Mouse (Mus musculus): ENCODE measurements around the gene Commd7. TPM values are rescaled to one million over a fixed set of nuclear protein-coding genes. Genes with fewer than 3 reads are reported as not detected.
"Not testable (repeated sequence)": the region's sequence is repeated elsewhere in the genome, so short reads cannot be mapped to it uniquely, and the experiment has no call there.

Gene Commd7
- total RNA-seq (2014; rRNA removed; ENCODE audit: low replicate concordance): 10.5 and 12.2 TPM in 2 replicates
- polyA plus RNA-seq (2015; fragmentation: Nextera tagmentation; extraction: Ambion mirVana): 45.5 and 47.3 TPM in 2 replicates

DNA sequence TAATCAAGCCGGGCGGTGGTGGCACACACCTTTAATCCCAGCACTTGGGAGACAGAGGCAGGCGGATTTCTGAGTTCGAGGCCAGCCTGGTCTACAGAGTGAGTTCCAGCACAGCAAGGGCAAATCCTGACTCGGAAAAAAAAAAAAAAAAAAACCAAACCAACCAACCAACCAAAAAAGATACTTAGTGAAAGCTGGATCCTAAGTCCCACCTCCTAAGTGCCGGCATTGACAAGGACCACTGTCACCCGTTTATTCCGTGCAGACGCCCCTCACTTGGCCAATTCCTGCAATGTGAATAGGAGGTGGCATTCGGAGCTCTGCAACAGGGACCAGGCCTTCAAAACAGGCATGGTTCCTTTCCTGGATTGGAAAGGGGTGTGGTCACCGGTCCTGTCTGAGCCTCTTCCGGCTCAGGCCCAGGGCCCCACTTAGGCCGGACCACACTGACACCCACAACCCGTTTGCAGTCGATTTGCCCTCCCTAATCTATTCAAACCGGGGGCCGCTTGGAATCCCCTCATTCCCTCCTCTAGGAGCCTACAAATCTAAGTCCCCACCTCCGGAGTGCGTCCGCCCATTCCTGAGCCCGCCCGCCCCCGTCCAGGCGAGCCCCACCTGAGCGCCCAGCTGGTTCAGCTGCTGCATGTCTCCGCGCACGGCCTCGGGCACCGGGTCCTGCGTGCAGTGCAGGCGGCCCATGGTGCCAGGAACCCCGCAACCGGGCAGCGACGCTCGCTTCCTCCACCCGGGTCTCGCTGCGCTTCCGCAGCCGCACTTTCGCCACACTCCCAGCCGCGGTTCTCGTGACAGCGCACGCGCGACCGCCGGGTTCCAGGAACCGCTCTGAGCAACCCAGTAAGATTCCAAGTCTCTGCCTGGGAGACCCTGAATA lies at the start of gene Commd7:
Commd7 (minus strand) TSS at position 806 of the 895 bp plus-strand sequence.
- peaks cover 13% of the 10 kb centered on the region for H3K36me3 ChIP-seq (replicated peaks; ENCODE audit: control insufficient read depth, insufficient read depth, low read length)
- 3% methylated on average over 53 of the region's 53 CpGs for WGBS
- no peaks in the 10 kb centered on the region for H3K9me3 ChIP-seq (replicated peaks; ENCODE audit: control insufficient read depth, low read length)
- ATAC-seq (ENCODE audit: insufficient read depth, low read depth): peak; percentile 87
- H3K4me3 ChIP-seq (ENCODE audit: low read depth, low read length): peak within 1 kb of the TSS; percentile 94
- no peaks in the 10 kb centered on the region for H3K27me3 ChIP-seq (ENCODE audit: control insufficient read depth, insufficient read depth, low read length)
- H3K27ac ChIP-seq (ENCODE audit: low read depth): peak within 1 kb of the TSS; percentile 91
- TF ChIP-seq EP300 (IDR thresholded peaks at IDR 0.05; ENCODE audit: low read depth) (no peak), CTCF (IDR thresholded peaks at IDR 0.05; ENCODE audit: low read depth) (no peak)
- peak within 1 kb of the TSS; percentile 92 for H3K9ac ChIP-seq (replicated peaks; ENCODE audit: low read depth, low read length)
- peak within 1 kb of the TSS; percentile 80 for H3K4me2 ChIP-seq (ENCODE audit: low read depth, low read length)
- DNase-seq (ENCODE audit: low spot score): peak; percentile 70
- H3K4me1 ChIP-seq (ENCODE audit: control insufficient read depth, insufficient read depth): peaks cover 15% of the 10 kb centered on the region

DNA sequence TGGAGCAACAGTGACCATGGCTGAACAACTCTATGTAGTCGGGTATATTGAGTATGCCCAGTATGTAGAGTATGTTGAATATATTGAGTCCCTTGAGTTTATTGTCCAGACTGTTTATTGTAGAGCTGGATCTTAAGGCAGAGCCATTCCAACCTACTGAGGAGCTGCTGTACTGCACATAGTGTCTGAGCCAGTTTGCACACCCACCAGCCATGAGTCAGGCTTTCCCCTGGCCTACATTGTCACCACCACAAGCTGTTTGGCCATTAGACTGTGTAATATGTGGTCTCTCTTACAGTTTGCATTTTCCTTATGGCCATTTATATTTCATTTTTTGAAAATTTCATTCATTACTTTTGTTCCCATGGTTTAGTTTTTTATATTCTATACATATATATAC lies 47.4 kb upstream of the Commd7 start:
- H3K4me2 ChIP-seq (ENCODE audit: low read depth, low read length): no peak overlapping the region
- no peak overlapping the region for H3K4me3 ChIP-seq (ENCODE audit: low read depth, low read length)
- H3K27me3 ChIP-seq (ENCODE audit: control insufficient read depth, insufficient read depth, low read length): no peaks in the 10 kb centered on the region
- no peak for DNase-seq (ENCODE audit: low spot score)
- no peaks in the 10 kb centered on the region for H3K9me3 ChIP-seq (replicated peaks; ENCODE audit: control insufficient read depth, low read length)
- no peak overlapping the region for H3K9ac ChIP-seq (replicated peaks; ENCODE audit: low read depth, low read length)
- no peaks in the 10 kb centered on the region for H3K4me1 ChIP-seq (ENCODE audit: control insufficient read depth, insufficient read depth)
- no peak for TF ChIP-seq CTCF (IDR thresholded peaks at IDR 0.05; ENCODE audit: low read depth)
- no peak for TF ChIP-seq EP300 (IDR thresholded peaks at IDR 0.05; ENCODE audit: low read depth)
- peaks cover 17% of the 10 kb centered on the region; the same call in 1 of the 2 replicates for H3K36me3 ChIP-seq (replicated peaks; ENCODE audit: control insufficient read depth, insufficient read depth, low read length)
- WGBS: 96% methylated on average over 1 of the region's 1 CpGs
- no peak for ATAC-seq (ENCODE audit: insufficient read depth, low read depth)
- H3K27ac ChIP-seq (ENCODE audit: low read depth): no peak overlapping the region

DNA sequence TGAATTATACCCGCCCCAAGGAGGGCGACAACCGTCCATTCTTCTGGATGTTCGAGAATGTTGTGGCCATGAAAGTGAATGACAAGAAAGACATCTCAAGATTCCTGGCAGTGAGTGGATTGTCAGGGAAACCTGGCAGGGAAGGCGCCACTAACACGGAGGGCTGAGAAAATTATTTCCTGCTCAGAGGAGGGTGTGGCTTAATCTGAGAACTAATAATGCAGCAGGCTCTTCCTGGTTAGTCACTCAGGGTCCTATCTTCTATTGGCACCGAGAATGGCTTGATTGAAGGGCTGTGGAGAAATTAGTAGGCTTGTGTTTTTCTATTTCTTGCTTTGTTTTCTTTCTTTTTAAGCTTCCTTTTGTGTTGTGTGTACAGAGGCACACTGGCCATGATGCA lies 45.0 kb upstream of the Commd7 start:
- Histone ChIP-seq H3K4me1 (ENCODE audit: control insufficient read depth, insufficient read depth) (no peaks in the 10 kb centered on the region), H3K27ac (ENCODE audit: low read depth) (no peak overlapping the region), H3K9me3 (replicated peaks; ENCODE audit: control insufficient read depth, low read length) (no peaks in the 10 kb centered on the region), H3K36me3 (replicated peaks; ENCODE audit: control insufficient read depth, insufficient read depth, low read length) (peaks cover 21% of the 10 kb centered on the region; the same call in 1 of the 2 replicates), H3K4me3 (ENCODE audit: low read depth, low read length) (no peak overlapping the region), H3K4me2 (ENCODE audit: low read depth, low read length) (no peak overlapping the region), H3K27me3 (ENCODE audit: control insufficient read depth, insufficient read depth, low read length) (no peaks in the 10 kb centered on the region), H3K9ac (replicated peaks; ENCODE audit: low read depth, low read length) (no peak overlapping the region)
- no peak for ATAC-seq (ENCODE audit: insufficient read depth, low read depth)
- 73% methylated on average over 7 of the region's 7 CpGs for WGBS
- DNase-seq (ENCODE audit: low spot score): no peak
- no peak for TF ChIP-seq EP300 (IDR thresholded peaks at IDR 0.05; ENCODE audit: low read depth)
- no peak for TF ChIP-seq CTCF (IDR thresholded peaks at IDR 0.05; ENCODE audit: low read depth)

- Histone ChIP-seq H3K4me3 (ENCODE audit: low read depth, low read length) (no peak overlapping the region), H3K27me3 (ENCODE audit: control insufficient read depth, insufficient read depth, low read length) (no peaks in the 10 kb centered on the region), H3K4me2 (ENCODE audit: low read depth, low read length) (no peak overlapping the region), H3K9ac (replicated peaks; ENCODE audit: low read depth, low read length) (no peak overlapping the region), H3K36me3 (replicated peaks; ENCODE audit: control insufficient read depth, insufficient read depth, low read length) (peaks cover 21% of the 10 kb centered on the region; the same call in 1 of the 2 replicates), H3K4me1 (ENCODE audit: control insufficient read depth, insufficient read depth) (no peaks in the 10 kb centered on the region), H3K27ac (ENCODE audit: low read depth) (no peak overlapping the region), H3K9me3 (replicated peaks; ENCODE audit: control insufficient read depth, low read length) (no peaks in the 10 kb centered on the region)
- 87% methylated on average over 6 of the region's 6 CpGs for WGBS
- ATAC-seq (ENCODE audit: insufficient read depth, low read depth) (no peak), DNase-seq (ENCODE audit: low spot score) (no peak)
- no peak for TF ChIP-seq CTCF (IDR thresholded peaks at IDR 0.05; ENCODE audit: low read depth)
- no peak for TF ChIP-seq EP300 (IDR thresholded peaks at IDR 0.05; ENCODE audit: low read depth)
Observed at GRCm38 (mm10) chr2:153676944-153677343, 44.4 kb upstream of the Commd7 start.

DNA sequence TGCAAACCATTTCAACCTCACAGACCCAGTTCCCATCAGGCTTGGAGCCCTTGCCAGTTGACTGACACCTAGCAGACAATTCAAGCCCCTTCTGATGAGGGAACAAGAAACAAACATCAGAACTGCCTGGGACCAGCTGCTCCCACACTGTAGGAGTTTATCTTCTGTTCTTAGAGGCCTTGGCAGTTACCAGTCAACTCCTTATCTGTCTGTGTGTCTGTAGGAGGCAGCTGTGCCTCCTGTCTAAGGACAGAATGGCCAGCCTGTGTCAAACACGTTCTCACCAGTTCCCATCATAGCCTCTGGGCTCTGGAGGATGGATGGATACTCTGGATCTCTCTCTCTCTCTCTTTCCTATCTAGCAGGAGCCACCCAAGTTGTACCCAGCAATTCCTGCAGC lies 42.8 kb upstream of the Commd7 start:
- H3K4me3 ChIP-seq (ENCODE audit: low read depth, low read length); H3K27me3 ChIP-seq (ENCODE audit: control insufficient read depth, insufficient read depth, low read length); DNase-seq (ENCODE audit: low spot score); H3K4me1 ChIP-seq (ENCODE audit: control insufficient read depth, insufficient read depth); ATAC-seq (ENCODE audit: insufficient read depth, low read depth); H3K9ac ChIP-seq (replicated peaks; ENCODE audit: low read depth, low read length); H3K27ac ChIP-seq (ENCODE audit: low read depth); H3K4me2 ChIP-seq (ENCODE audit: low read depth, low read length); H3K9me3 ChIP-seq (replicated peaks; ENCODE audit: control insufficient read depth, low read length): not testable (repeated sequence)
- 36% methylated on average over 1 of the region's 1 CpGs for WGBS
- peaks cover 21% of the 10 kb centered on the region; the same call in 1 of the 2 replicates for H3K36me3 ChIP-seq (replicated peaks; ENCODE audit: control insufficient read depth, insufficient read depth, low read length)

Measured in heart, postnatal 0 days (tissue).